Mouse (Mus musculus): ENCODE results near the gene Slc51b.

DNA sequence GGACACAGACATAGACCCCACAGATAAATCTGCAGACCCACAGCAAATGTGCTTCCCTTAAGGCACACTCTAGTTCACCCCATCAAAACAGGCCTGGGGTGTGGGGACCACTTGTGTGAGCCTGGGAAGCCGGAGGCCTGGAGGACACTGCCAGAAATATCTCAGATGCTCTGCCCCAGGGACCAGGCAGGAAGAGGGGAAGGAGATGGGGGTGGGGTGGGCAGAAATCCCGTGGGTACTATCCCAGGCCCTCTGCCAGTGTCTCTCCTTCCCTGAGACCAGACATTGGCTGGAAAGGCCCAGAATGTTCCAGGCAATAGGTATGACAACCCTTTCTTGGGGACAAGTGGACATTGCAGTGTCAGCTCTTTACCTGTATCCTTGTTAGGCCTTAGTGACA lies 29.1 kb downstream of the Slc51b start:
- TF ChIP-seq POLR2A (IDR thresholded peaks at IDR 0.05; ENCODE audit: low read depth, low read length) (no peak), CTCF (conservative IDR thresholded peaks at IDR 0.05; ENCODE audit: insufficient read depth, insufficient read length, low read depth, low read length) (no peak)
